Mouse (Mus musculus) lung, postnatal 25 days (tissue): ENCODE measurements around the gene Tmem123.

Experiments used
- DNase-seq: peaks from one replicate; pipeline ENCODE4 v3.0.0; 2022; ENCODE audit warnings: low spot score

Tmem123 gene

DNA sequence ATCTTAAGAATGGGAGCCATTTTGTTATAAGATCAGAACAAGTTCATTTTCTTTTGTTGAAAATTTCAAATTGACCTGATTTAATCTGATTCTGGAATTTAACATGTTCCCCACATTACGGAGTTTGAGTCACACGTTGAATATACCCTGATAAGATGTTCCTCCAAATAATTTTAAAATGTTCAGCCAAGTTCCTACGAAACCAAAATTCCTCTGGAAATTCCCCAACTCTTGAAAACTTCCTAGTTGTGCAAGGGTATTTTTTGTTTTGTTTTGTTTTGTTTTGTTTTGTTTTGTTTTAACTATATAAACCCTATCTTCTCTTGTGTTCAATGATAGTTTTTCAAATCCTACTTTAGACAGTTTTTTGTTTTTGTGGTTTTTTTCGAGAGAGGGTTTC lies 64.9 kb downstream of the Tmem123 start:
- peak; percentile 36 for DNase-seq

DNA sequence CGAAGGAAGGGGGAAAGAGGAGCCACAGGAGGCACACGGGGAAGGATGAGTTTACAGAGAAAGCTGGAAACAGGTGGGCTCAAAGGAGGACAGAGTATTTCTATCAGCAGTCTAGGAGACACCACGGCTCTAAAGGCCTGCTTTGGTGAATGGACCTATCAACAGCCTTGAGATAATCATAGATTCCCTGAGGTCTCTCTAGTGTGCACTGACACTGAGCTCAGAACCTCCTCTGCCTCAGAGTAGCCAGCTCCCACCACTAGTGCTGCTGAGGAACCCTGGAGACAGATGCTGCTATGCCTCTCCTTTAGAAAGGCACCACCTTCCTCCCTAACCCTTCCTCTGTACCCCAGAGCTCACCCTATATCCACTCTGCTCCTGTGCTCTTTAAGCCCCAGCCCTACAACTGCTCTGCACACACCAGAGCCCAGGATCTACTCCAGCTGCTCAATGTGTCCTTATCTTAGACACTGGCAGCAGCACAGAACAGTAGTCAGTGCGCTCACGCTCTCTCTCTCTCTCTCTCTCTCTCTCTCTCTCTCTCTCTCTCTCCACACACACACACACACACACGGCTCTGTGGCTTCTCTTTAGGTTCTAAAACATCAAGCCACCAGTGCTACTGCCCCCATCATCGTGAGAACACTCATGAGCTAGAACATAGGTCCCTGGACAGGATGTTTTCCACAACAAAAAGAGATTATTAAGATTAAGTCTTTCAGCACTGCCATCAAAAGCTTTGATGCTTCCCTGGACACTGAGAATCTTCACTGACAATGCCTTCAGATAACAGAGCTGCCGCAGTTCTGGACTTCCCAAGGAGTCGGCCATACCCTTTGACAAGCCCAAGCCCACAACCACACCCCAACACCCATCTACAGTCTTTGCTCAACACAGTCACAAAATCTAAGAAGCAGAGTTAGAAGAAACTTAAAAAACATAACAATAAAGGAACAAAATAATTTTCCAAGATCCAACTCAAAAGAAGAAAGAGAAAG lies 66.0 kb downstream of the Tmem123 start:
- no peak for DNase-seq

- DNase-seq, result no peak
Measured at GRCm38 (mm10) chr9:7833421-7833820, 69.6 kb downstream of the Tmem123 start.

- no peak for DNase-seq
Measured at GRCm38 (mm10) chr9:7835302-7835701, 71.5 kb downstream of the Tmem123 start.

DNA sequence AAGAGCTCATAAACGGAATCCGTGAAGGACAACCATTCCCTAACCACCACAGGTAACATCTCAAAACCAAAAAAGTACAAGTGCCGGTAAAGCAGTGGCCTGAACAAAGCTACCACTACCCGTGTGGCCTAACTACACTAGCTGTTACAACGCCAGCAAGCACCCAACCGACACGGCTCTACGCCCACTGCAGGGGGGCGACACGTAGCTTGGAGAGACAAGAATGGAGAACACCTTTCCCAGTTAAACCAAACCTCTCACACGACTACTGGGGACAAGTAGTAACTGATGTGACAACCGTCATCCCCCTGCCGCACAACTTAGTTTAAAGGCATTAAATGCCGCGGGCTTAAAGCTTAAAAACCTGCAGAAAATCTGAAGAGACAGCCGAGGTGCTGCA lies 72.5 kb downstream of the Tmem123 start:
- DNase-seq, result peak; percentile 34

DNA sequence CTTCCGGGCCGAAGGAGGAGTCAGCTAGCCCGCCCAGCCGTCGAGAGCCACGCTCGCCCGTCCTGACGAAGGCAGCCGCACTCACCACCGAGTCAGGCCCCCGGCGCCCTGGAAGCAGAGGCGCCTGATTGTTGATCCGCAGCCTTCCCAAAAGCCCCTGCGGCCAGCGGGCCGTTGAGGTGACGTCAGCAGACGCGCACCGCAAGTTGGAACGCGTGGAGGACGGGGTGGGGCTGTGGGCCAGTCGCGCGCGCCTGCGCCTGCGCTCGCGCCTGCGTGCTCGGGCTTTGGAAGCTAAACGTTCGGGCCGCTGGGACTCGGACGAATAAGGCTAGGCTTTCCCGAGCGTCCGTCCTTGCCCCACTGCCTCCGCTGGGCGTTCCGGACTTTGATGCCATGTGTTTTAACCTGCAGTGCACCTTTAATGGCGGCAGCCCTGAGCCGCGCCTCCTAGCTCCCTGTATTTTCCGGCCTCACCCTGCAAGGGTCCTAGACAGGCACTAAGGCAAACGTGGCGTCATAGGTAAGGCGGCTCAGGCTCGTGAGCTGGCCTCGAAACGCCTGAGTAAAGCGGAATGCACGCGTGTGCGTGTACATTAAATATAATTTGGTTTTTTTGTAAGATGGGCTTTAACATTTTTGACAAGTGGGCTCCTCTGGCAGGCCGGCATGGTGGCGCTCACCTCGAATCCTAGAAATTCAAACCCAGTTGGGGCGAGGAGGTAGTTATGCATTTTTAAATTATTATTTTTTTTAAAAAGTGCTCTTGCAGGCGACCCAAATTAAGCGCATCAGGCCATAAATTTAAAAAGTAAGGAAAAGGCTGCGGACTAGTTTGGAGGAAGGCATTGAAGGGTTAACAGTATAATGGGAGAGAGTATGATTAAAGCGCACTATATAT lies 73.3 kb downstream of the Tmem123 start, which contains the start of gene Birc2:
Gene Birc2, minus strand, starts transcription at position 160 of the 901 bp plus-strand sequence.
- DNase-seq, result peak; percentile 96

DNA sequence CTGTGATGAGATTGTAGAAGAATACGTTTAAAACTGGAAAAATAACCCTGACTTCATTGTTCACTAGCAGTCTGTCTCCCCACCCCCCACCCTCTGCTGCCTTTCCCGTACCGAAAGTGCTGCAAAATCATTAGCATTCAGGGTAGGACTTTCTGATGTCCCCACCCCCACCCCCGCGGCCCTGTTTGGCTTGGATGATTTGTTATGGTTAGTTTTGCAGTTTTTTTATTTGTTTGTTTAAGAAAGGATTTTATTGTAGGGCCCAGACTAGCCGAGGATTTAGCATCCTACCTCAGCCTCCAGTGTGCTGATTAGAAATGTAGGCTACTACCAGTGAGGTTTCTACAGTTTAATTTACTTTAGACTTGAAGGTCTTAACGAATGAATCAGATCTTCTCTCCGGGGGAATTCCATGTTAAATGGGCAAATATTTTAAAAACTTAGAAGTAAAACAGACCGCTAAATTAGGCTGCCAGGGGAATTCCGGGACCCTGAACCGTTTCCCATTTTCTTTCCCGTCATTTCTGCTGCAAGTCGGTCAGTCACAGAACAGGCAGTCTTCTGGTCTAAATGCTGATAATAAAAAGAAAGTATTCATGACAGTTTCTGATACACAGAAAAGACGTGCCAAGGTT lies 74.1 kb downstream of the Tmem123 start:
- DNase-seq, result no peak

GRCm38 (mm10) chr9:7841221-7841620 lies 77.4 kb downstream of the Tmem123 start:
- no peak for DNase-seq
